Mouse (Mus musculus): ENCODE measurements around the gene Golm1.
A peak's percentile ranks its signal among the peaks of the same experiment; 100 is the strongest.

The Golm1 gene

DNA sequence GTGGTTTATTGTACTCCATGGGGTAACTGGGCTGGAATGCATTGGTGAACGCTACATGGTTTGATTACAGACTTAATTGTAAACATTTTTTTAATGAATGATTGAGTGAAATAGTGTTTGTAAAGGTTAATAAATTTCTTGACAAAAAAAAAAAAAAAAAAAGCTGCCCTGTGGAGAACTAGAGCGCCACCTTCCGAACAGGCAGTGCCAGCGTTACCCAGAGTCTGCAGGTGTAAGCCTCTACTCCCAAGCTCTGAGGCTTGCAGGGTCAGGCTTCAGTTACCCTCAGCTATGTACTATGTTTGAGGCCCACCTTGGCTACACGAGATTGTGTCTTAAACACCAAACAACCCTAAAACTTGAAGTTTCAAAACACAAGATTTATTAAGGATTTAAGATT is 41.0 kb downstream of the Golm1 start:
- H3K36me3 ChIP-seq (ENCODE audit: insufficient read depth, low read length), result peaks cover 99% of the 10 kb centered on the region

DNA sequence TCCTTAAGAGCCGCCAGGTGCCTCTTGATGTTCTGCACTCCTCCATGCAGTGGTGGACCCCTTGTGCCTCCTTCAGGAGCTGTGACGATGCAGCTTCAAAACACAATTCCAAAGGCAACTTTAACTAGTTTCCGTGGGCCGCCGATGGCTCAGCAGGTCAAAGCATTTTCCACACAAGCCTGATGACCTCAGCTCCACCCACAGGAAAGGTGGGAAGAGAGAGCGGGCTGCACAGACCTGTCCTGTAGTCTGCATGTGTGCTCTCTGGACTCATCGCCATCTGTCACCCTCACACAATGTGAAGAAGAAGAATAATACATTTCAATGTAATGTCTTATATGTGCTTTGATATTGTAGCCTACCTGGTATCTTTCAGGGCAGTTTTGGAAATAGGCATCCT is 48.9 kb downstream of the Golm1 start:
- TF ChIP-seq CTCF (conservative IDR thresholded peaks at IDR 0.05; ENCODE audit: low read length), result no peak
- no peak for TF ChIP-seq POU5F1 (IDR thresholded peaks at IDR 0.05; ENCODE audit: borderline replicate concordance, low read length)
- no peak for TF ChIP-seq NANOG (IDR thresholded peaks at IDR 0.05; ENCODE audit: borderline replicate concordance, low read length)
- Histone ChIP-seq H3K27me3 (ENCODE audit: insufficient read depth, low read length) (no peaks in the 10 kb centered on the region), H3K4me1 (replicated peaks; ENCODE audit: low read depth, low read length) (peaks cover 13% of the 10 kb centered on the region), H3K4me3 (replicated peaks; ENCODE audit: low read length) (no peak overlapping the region), H3K36me3 (ENCODE audit: insufficient read depth, low read length) (peaks cover 93% of the 10 kb centered on the region), H3K9me3 (ENCODE audit: low read length) (no peaks in the 10 kb centered on the region)

More for the DNA sequence above, 41.0 kb downstream of the Golm1 start:
- Histone ChIP-seq H3K27me3 (ENCODE audit: insufficient read depth, low read length) (no peaks in the 10 kb centered on the region), H3K9me3 (ENCODE audit: low read length) (no peaks in the 10 kb centered on the region), H3K4me1 (replicated peaks; ENCODE audit: low read depth, low read length) (peaks cover 6% of the 10 kb centered on the region; the same call in 1 of the 2 replicates), H3K4me3 (replicated peaks; ENCODE audit: low read length) (no peak overlapping the region)
- TF ChIP-seq POU5F1 (IDR thresholded peaks at IDR 0.05; ENCODE audit: borderline replicate concordance, low read length), result no peak
- no peak for TF ChIP-seq NANOG (IDR thresholded peaks at IDR 0.05; ENCODE audit: borderline replicate concordance, low read length)
- TF ChIP-seq CTCF (conservative IDR thresholded peaks at IDR 0.05; ENCODE audit: low read length), result peak; percentile 19; the same call in 1 of the 2 replicates

DNA sequence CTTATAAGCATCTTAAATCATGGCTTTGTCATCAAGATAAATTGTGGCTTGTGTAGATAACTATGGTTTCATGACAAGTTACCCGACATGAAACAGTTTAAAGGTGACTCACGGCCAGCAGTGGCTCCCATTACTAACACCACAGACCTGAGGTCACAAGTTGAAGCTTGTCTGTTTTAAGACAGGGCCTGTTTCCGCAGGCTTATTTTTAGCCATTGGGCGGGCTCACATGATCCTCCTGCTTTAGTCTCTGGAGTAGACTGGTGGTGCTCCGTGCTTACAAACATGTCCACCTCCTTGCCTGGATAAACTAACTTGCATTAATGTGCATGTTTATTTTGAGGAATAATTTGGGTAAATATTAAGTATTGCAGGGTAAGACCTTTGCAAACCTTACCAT is 50.7 kb downstream of the Golm1 start:
- H3K4me3 ChIP-seq (replicated peaks; ENCODE audit: low read length), result no peak overlapping the region
- no peak for TF ChIP-seq CTCF (conservative IDR thresholded peaks at IDR 0.05; ENCODE audit: low read length)
- TF ChIP-seq POU5F1 (IDR thresholded peaks at IDR 0.05; ENCODE audit: borderline replicate concordance, low read length), result no peak
- TF ChIP-seq NANOG (IDR thresholded peaks at IDR 0.05; ENCODE audit: borderline replicate concordance, low read length), result no peak

DNA sequence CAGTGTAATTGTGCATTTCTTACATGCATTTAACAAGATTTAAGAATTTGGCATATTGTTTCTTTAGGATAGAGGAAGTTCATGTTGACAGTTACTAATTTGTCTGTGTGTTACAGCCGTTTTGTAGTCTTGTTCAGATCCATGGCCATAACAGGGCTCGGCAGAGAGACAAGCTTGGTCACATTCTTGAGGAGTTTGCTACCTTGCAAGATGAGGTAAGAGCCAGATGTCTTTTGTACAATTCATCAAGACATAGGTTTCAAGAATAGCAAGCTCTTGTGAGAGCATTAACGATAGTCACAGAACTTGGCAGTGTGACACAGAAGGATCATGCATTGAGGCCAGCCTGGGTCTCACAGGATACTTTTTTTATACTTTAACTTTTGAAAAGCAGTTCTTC is 51.2 kb downstream of the Golm1 start:
- H3K9me3 ChIP-seq (ENCODE audit: low read length), result no peaks in the 10 kb centered on the region

More for the DNA sequence above, 50.7 kb downstream of the Golm1 start:
- Histone ChIP-seq H3K9me3 (ENCODE audit: low read length) (no peaks in the 10 kb centered on the region), H3K4me1 (replicated peaks; ENCODE audit: low read depth, low read length) (peaks cover 13% of the 10 kb centered on the region), H3K36me3 (ENCODE audit: insufficient read depth, low read length) (peaks cover 93% of the 10 kb centered on the region), H3K27me3 (ENCODE audit: insufficient read depth, low read length) (no peaks in the 10 kb centered on the region)

DNA sequence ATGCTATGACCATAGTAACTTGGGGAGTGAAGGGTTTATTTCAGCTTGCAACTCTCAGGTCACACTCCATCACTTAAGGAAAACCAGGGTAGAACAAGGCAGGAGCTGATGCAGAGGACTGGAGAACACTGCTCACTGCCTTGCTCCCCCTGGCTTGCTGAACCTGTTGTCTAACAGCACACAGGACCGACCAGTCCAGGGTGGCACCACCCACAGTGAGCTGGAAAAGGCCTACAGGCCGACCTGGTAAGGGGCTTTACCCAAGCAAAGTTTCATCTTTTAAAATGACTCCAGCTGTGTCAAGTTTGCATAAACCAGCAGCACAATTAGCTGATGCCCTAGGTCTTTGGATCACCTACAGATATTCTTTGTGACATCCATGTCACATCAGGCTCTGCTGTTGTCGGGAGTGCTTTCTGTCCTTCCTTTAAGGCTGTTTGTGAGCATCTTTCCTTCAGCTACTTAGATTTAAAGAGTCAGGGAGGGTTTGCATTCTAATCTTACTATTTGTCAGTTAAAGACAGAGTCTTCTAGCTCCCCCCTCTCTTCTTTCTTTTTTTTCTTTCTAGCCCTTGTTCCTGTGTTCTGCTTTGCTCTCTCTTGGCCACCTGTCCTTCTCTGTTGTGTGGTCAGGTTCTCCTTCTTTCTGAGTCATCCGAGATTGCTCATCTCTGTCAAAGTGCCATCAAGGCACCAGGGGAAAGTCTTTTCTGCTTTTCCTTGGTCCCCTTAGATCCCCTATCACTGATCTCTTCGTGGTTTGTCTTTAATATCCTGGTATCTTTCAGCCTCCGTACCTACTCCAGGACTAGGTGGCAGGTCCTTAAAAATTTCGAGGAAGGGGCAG is 53.7 kb downstream of the Golm1 start:
- Histone ChIP-seq H3K4me3 (replicated peaks; ENCODE audit: low read length) (no peak overlapping the region), H3K36me3 (ENCODE audit: insufficient read depth, low read length) (peaks cover 94% of the 10 kb centered on the region), H3K27me3 (ENCODE audit: insufficient read depth, low read length) (no peaks in the 10 kb centered on the region), H3K4me1 (replicated peaks; ENCODE audit: low read depth, low read length) (peaks cover 6% of the 10 kb centered on the region), H3K9me3 (ENCODE audit: low read length) (no peaks in the 10 kb centered on the region)
- no peak for TF ChIP-seq POU5F1 (IDR thresholded peaks at IDR 0.05; ENCODE audit: borderline replicate concordance, low read length)
- no peak for TF ChIP-seq NANOG (IDR thresholded peaks at IDR 0.05; ENCODE audit: borderline replicate concordance, low read length)
- no peak for TF ChIP-seq CTCF (conservative IDR thresholded peaks at IDR 0.05; ENCODE audit: low read length)

More for the DNA sequence above, 51.2 kb downstream of the Golm1 start:
- Histone ChIP-seq H3K4me3 (replicated peaks; ENCODE audit: low read length) (no peak overlapping the region), H3K4me1 (replicated peaks; ENCODE audit: low read depth, low read length) (peaks cover 13% of the 10 kb centered on the region), H3K36me3 (ENCODE audit: insufficient read depth, low read length) (peaks cover 91% of the 10 kb centered on the region), H3K27me3 (ENCODE audit: insufficient read depth, low read length) (no peaks in the 10 kb centered on the region)
- TF ChIP-seq NANOG (IDR thresholded peaks at IDR 0.05; ENCODE audit: borderline replicate concordance, low read length), result no peak
- no peak for TF ChIP-seq POU5F1 (IDR thresholded peaks at IDR 0.05; ENCODE audit: borderline replicate concordance, low read length)
- TF ChIP-seq CTCF (conservative IDR thresholded peaks at IDR 0.05; ENCODE audit: low read length), result no peak

DNA sequence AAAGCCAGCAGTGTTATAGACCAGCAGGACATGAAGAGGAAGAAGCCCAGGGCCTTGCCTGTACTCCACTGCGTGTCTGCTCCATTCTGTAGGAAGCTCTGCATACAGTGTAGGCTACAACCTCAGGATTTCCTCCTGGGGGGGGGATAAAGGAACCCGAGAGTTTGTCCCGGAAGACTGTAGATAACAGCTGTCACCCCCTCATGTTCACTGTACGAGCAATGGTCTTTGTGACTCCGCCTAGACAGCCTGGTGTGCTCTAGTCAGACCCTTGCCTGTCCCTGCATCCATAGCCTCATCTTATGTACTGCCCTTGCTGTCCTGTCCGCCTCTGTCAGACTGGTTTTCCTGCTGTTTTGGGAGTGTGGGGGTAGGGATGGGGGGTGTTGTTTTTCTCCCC is 57.1 kb downstream of the Golm1 start:
- Histone ChIP-seq H3K9me3 (ENCODE audit: low read length) (no peaks in the 10 kb centered on the region), H3K4me1 (replicated peaks; ENCODE audit: low read depth, low read length) (no peaks in the 10 kb centered on the region), H3K4me3 (replicated peaks; ENCODE audit: low read length) (no peak overlapping the region), H3K36me3 (ENCODE audit: insufficient read depth, low read length) (peaks cover 91% of the 10 kb centered on the region), H3K27me3 (ENCODE audit: insufficient read depth, low read length) (no peaks in the 10 kb centered on the region)
- TF ChIP-seq POU5F1 (IDR thresholded peaks at IDR 0.05; ENCODE audit: borderline replicate concordance, low read length) (no peak), CTCF (conservative IDR thresholded peaks at IDR 0.05; ENCODE audit: low read length) (no peak), NANOG (IDR thresholded peaks at IDR 0.05; ENCODE audit: borderline replicate concordance, low read length) (no peak)

DNA sequence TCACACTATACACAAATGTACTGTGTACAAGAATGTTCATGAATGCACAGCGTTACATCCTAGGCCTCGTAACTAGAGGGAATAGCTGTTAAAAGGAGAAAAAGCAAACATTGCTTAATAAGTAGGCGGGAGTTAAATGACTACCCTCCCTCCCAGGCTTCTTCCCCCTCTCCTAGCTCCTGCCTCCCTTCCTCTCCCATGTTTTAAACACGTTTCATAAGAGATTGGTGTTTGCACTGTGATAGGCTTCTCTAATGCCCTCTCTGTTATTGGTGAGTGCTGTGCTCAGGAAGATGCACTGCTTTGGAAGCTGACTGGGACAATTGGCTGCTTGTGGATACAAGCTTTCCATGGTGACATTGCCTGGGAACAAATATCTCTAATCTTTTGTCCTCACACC is 60.1 kb downstream of the Golm1 start:
- H3K4me1 ChIP-seq (replicated peaks; ENCODE audit: low read depth, low read length), result peaks cover 17% of the 10 kb centered on the region
- no peak overlapping the region for H3K4me3 ChIP-seq (replicated peaks; ENCODE audit: low read length)
- TF ChIP-seq NANOG (IDR thresholded peaks at IDR 0.05; ENCODE audit: borderline replicate concordance, low read length) (no peak), POU5F1 (IDR thresholded peaks at IDR 0.05; ENCODE audit: borderline replicate concordance, low read length) (no peak), CTCF (conservative IDR thresholded peaks at IDR 0.05; ENCODE audit: low read length) (no peak)
- no peaks in the 10 kb centered on the region for H3K27me3 ChIP-seq (ENCODE audit: insufficient read depth, low read length)
- no peaks in the 10 kb centered on the region for H3K9me3 ChIP-seq (ENCODE audit: low read length)
- peaks cover 90% of the 10 kb centered on the region for H3K36me3 ChIP-seq (ENCODE audit: insufficient read depth, low read length)

DNA sequence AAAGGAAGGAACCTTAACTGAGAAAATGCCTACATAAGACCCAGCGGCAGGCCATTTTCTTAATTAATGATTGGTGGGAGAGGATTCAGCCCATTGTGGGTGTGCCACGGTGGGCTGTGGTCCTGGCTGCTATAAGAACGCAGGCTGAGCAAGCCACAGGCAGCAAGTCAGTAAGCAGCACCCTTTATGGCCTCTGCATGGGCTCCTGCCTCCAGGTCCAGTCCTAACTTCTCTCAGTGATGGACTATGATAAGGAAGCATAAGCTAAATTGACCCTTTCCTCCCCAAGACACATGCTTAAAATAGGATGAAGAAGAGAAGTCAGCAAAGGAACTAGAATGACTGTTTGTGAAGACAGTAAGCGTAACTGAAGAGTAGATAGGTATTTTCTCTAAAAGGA is 60.5 kb downstream of the Golm1 start:
- Histone ChIP-seq H3K36me3 (ENCODE audit: insufficient read depth, low read length) (peaks cover 90% of the 10 kb centered on the region), H3K4me3 (replicated peaks; ENCODE audit: low read length) (no peak overlapping the region), H3K4me1 (replicated peaks; ENCODE audit: low read depth, low read length) (peaks cover 20% of the 10 kb centered on the region), H3K9me3 (ENCODE audit: low read length) (no peaks in the 10 kb centered on the region), H3K27me3 (ENCODE audit: insufficient read depth, low read length) (no peaks in the 10 kb centered on the region)
- TF ChIP-seq CTCF (conservative IDR thresholded peaks at IDR 0.05; ENCODE audit: low read length), result no peak
- TF ChIP-seq NANOG (IDR thresholded peaks at IDR 0.05; ENCODE audit: borderline replicate concordance, low read length), result no peak
- TF ChIP-seq POU5F1 (IDR thresholded peaks at IDR 0.05; ENCODE audit: borderline replicate concordance, low read length), result no peak

Data from E14TG2a.4 (cell line).